Mouse (Mus musculus): ENCODE results near the gene Acer2. TPM values are rescaled to one million over a fixed set of nuclear protein-coding genes. Genes with fewer than 3 reads are reported as not detected.

The Acer2 gene
- total RNA-seq, 1 experiment: 8.3 TPM

GRCm38 (mm10) chr4:86924804-86925458, 50.7 kb downstream of the Acer2 start:
- in situ Hi-C loops (cut with MboI; ENCODE audit: low sequenced_read_pairs in 2 of 2, unreplicated experiment in 2 of 2): no loop called here

GRCm38 (mm10) chr4:86926997-86927396, 52.8 kb downstream of the Acer2 start:
- Histone ChIP-seq H3K4me3 (ENCODE audit: insufficient read depth in 1 of 2, low read depth in 1 of 2, low read length in 2 of 2, poor library complexity in 1 of 2, severe bottlenecking in 1 of 2) (no peak overlapping the region), H3K27ac (ENCODE audit: insufficient read depth, low read depth, low read length, poor library complexity, severe bottlenecking) (no peak overlapping the region), H3K36me3 (ENCODE audit: control insufficient read depth, insufficient read depth, low read length, poor library complexity, severe bottlenecking) (no peaks in the 10 kb centered on the region; the same call in 1 of the 2 replicates), H3K4me1 (ENCODE audit: control insufficient read depth in 2 of 2, insufficient read depth in 2 of 2, low read length in 2 of 2, poor library complexity in 1 of 2) (no peaks in the 10 kb centered on the region), H3K9me3 (ENCODE audit: control insufficient read depth, insufficient read depth, low read depth, low read length) (no peaks in the 10 kb centered on the region), H3K9ac (ENCODE audit: insufficient read depth, low read depth, low read length, poor library complexity, severe bottlenecking) (no peak overlapping the region)
- DNase-seq (ENCODE audit: low read depth, low spot score): no peak
- in situ Hi-C loops (cut with MboI; ENCODE audit: low sequenced_read_pairs in 2 of 2, unreplicated experiment in 2 of 2): no loop called here
- TF ChIP-seq ZNF384 (IDR thresholded peaks at IDR 0.05; ENCODE audit: low read depth, low read length): no peak
- TF ChIP-seq HCFC1 (IDR thresholded peaks at IDR 0.05; ENCODE audit: borderline replicate concordance, insufficient read depth, low read length): no peak
- no peak for TF ChIP-seq ZC3H11A (IDR thresholded peaks at IDR 0.05; ENCODE audit: borderline replicate concordance, low read depth, low read length)
- no peak for TF ChIP-seq MAFK (IDR thresholded peaks at IDR 0.05; ENCODE audit: insufficient read depth, low read depth, low read length)
- TF ChIP-seq CHD2 (IDR thresholded peaks at IDR 0.05; ENCODE audit: low read depth, low read length): no peak

More at GRCm38 (mm10) chr4:86924804-86925458, 50.7 kb downstream of the Acer2 start:
- H3K4me3 ChIP-seq (ENCODE audit: insufficient read depth in 1 of 2, low read depth in 1 of 2, low read length in 2 of 2, poor library complexity in 1 of 2, severe bottlenecking in 1 of 2): no peak overlapping the region
- H3K4me1 ChIP-seq (ENCODE audit: control insufficient read depth in 2 of 2, insufficient read depth in 2 of 2, low read length in 2 of 2, poor library complexity in 1 of 2): no peaks in the 10 kb centered on the region
- H3K9me3 ChIP-seq (ENCODE audit: control insufficient read depth, insufficient read depth, low read depth, low read length): no peaks in the 10 kb centered on the region
- H3K36me3 ChIP-seq (ENCODE audit: control insufficient read depth, insufficient read depth, low read length, poor library complexity, severe bottlenecking): no peaks in the 10 kb centered on the region
- no peak overlapping the region for H3K9ac ChIP-seq (ENCODE audit: insufficient read depth, low read depth, low read length, poor library complexity, severe bottlenecking)
- TF ChIP-seq ZC3H11A (IDR thresholded peaks at IDR 0.05; ENCODE audit: borderline replicate concordance, low read depth, low read length) (peak; percentile 59; the same call in 1 of the 2 replicates), MAFK (IDR thresholded peaks at IDR 0.05; ENCODE audit: insufficient read depth, low read depth, low read length) (no peak)
- H3K27ac ChIP-seq (ENCODE audit: insufficient read depth, low read depth, low read length, poor library complexity, severe bottlenecking): no peak overlapping the region
- DNase-seq (ENCODE audit: low read depth, low spot score): peak; percentile 63

GRCm38 (mm10) chr4:86930101-86930635, 56.0 kb downstream of the Acer2 start:
- H3K4me1 ChIP-seq (ENCODE audit: control insufficient read depth in 2 of 2, insufficient read depth in 2 of 2, low read length in 2 of 2, poor library complexity in 1 of 2): no peaks in the 10 kb centered on the region
- no peak overlapping the region for H3K9ac ChIP-seq (ENCODE audit: insufficient read depth, low read depth, low read length, poor library complexity, severe bottlenecking)
- peak overlapping the region in 1 of 2 experiments; percentile 75; a peak in 1 of 4 replicates for H3K4me3 ChIP-seq (ENCODE audit: insufficient read depth in 1 of 2, low read depth in 1 of 2, low read length in 2 of 2, poor library complexity in 1 of 2, severe bottlenecking in 1 of 2)
- H3K36me3 ChIP-seq (ENCODE audit: control insufficient read depth, insufficient read depth, low read length, poor library complexity, severe bottlenecking): peaks cover 11% of the 10 kb centered on the region
- H3K9me3 ChIP-seq (ENCODE audit: control insufficient read depth, insufficient read depth, low read depth, low read length): no peaks in the 10 kb centered on the region
- in situ Hi-C loops (cut with MboI; ENCODE audit: low sequenced_read_pairs in 2 of 2, unreplicated experiment in 2 of 2): no loop called here
- DNase-seq (ENCODE audit: low read depth, low spot score): no peak
- TF ChIP-seq HCFC1 (IDR thresholded peaks at IDR 0.05; ENCODE audit: borderline replicate concordance, insufficient read depth, low read length) (no peak), ZC3H11A (IDR thresholded peaks at IDR 0.05; ENCODE audit: borderline replicate concordance, low read depth, low read length) (peak; percentile 23; the same call in 1 of the 2 replicates), ZNF384 (IDR thresholded peaks at IDR 0.05; ENCODE audit: low read depth, low read length) (0 out of 2 replicates have a peak, but pooled peaks have one; percentile 56), MAFK (IDR thresholded peaks at IDR 0.05; ENCODE audit: insufficient read depth, low read depth, low read length) (no peak), CHD2 (IDR thresholded peaks at IDR 0.05; ENCODE audit: low read depth, low read length) (no peak)
- H3K27ac ChIP-seq (ENCODE audit: insufficient read depth, low read depth, low read length, poor library complexity, severe bottlenecking): no peak overlapping the region

GRCm38 (mm10) chr4:86930636-86931456, 56.6 kb downstream of the Acer2 start:
- in situ Hi-C loops (cut with MboI; ENCODE audit: low sequenced_read_pairs in 2 of 2, unreplicated experiment in 2 of 2): no loop called here
- Histone ChIP-seq H3K9ac (ENCODE audit: insufficient read depth, low read depth, low read length, poor library complexity, severe bottlenecking) (peak overlapping the region; percentile 94), H3K4me1 (ENCODE audit: control insufficient read depth in 2 of 2, insufficient read depth in 2 of 2, low read length in 2 of 2, poor library complexity in 1 of 2) (no peaks in the 10 kb centered on the region), H3K36me3 (ENCODE audit: control insufficient read depth, insufficient read depth, low read length, poor library complexity, severe bottlenecking) (peaks cover 11% of the 10 kb centered on the region), H3K4me3 (ENCODE audit: insufficient read depth in 1 of 2, low read depth in 1 of 2, low read length in 2 of 2, poor library complexity in 1 of 2, severe bottlenecking in 1 of 2) (peak overlapping the region; percentile 75 to 78), H3K27ac (ENCODE audit: insufficient read depth, low read depth, low read length, poor library complexity, severe bottlenecking) (peak overlapping the region; percentile 58; the same call in 1 of the 2 replicates), H3K9me3 (ENCODE audit: control insufficient read depth, insufficient read depth, low read depth, low read length) (no peaks in the 10 kb centered on the region)
- peak; percentile 69 for DNase-seq (ENCODE audit: low read depth, low spot score)
- TF ChIP-seq ZNF384 (IDR thresholded peaks at IDR 0.05; ENCODE audit: low read depth, low read length) (no peak), MAFK (IDR thresholded peaks at IDR 0.05; ENCODE audit: insufficient read depth, low read depth, low read length) (no peak), HCFC1 (IDR thresholded peaks at IDR 0.05; ENCODE audit: borderline replicate concordance, insufficient read depth, low read length) (no peak), CHD2 (IDR thresholded peaks at IDR 0.05; ENCODE audit: low read depth, low read length) (no peak), ZC3H11A (IDR thresholded peaks at IDR 0.05; ENCODE audit: borderline replicate concordance, low read depth, low read length) (no peak)
